Mouse (Mus musculus): ENCODE measurements around the gene Acadl. TPM values are rescaled to one million over a fixed set of nuclear protein-coding genes. Genes with fewer than 3 reads are reported as not detected.

Gene Acadl
- polyA plus RNA-seq, 1 experiment from 2014 or later, result 90.3 TPM

- H3K27ac ChIP-seq, result no peak overlapping the region
- H3K4me2 ChIP-seq, result 0 out of 2 replicates have a peak overlapping the region, but pooled peaks have one; percentile 5
- WGBS, result 43% methylated on average over 16 of the region's 16 CpGs
- peaks cover 3% of the 10 kb centered on the region; the same call in 1 of the 2 replicates for H3K4me1 ChIP-seq
- no peak for ATAC-seq (ENCODE audit: insufficient number of reproducible peaks, low FRiP score, low TSS enrichment, low read depth)
- no peaks in the 10 kb centered on the region for H3K27me3 ChIP-seq
- peaks cover 24% of the 10 kb centered on the region for H3K36me3 ChIP-seq
- no peak overlapping the region for H3K9ac ChIP-seq
- 0 out of 2 replicates have a peak overlapping the region, but pooled peaks have one; percentile 10 for H3K4me3 ChIP-seq
- no peaks in the 10 kb centered on the region for H3K9me3 ChIP-seq
These were observed 24.7 kb downstream of the Acadl start for GRCm38 (mm10) chr1:66838184-66839042.

- no peak for ATAC-seq (ENCODE audit: insufficient number of reproducible peaks, low FRiP score, low TSS enrichment, low read depth)
- no peaks in the 10 kb centered on the region for H3K27me3 ChIP-seq
- H3K36me3 ChIP-seq, result peaks cover 16% of the 10 kb centered on the region
- no peak overlapping the region for H3K27ac ChIP-seq
- no peak overlapping the region for H3K4me2 ChIP-seq
- H3K9me3 ChIP-seq, result no peaks in the 10 kb centered on the region
- no peak overlapping the region for H3K4me3 ChIP-seq
- H3K4me1 ChIP-seq, result peaks cover 3% of the 10 kb centered on the region; the same call in 1 of the 2 replicates
- WGBS, result 57% methylated on average over 3 of the region's 3 CpGs
- no peak overlapping the region for H3K9ac ChIP-seq
These were observed 25.9 kb downstream of the Acadl start for GRCm38 (mm10) chr1:66837207-66837606.

GRCm38 (mm10) chr1:66832636-66833165, 30.4 kb downstream of the Acadl start:
- no peaks in the 10 kb centered on the region for H3K27me3 ChIP-seq
- no peak for ATAC-seq (ENCODE audit: insufficient number of reproducible peaks, low FRiP score, low TSS enrichment, low read depth)
- H3K36me3 ChIP-seq, result peaks cover 9% of the 10 kb centered on the region
- no peak overlapping the region for H3K9ac ChIP-seq
- H3K4me1 ChIP-seq, result no peaks in the 10 kb centered on the region
- H3K9me3 ChIP-seq, result no peaks in the 10 kb centered on the region
- no peak overlapping the region for H3K27ac ChIP-seq
- 83% methylated on average over 7 of the region's 7 CpGs for WGBS
- no peak overlapping the region for H3K4me3 ChIP-seq
- no peak overlapping the region for H3K4me2 ChIP-seq

GRCm38 (mm10) chr1:66831824-66832600, 31.1 kb downstream of the Acadl start:
- 66% methylated on average over 9 of the region's 9 CpGs for WGBS
- no peak overlapping the region for H3K27ac ChIP-seq
- H3K9me3 ChIP-seq, result no peaks in the 10 kb centered on the region

GRCm38 (mm10) chr1:66829400-66830080, 33.5 kb downstream of the Acadl start:
- peaks cover 3% of the 10 kb centered on the region for H3K36me3 ChIP-seq
- H3K4me1 ChIP-seq, result no peaks in the 10 kb centered on the region
- H3K27me3 ChIP-seq, result no peaks in the 10 kb centered on the region
- H3K4me3 ChIP-seq, result no peak overlapping the region
- H3K27ac ChIP-seq, result no peak overlapping the region
- 81% methylated on average over 9 of the region's 9 CpGs for WGBS
- no peaks in the 10 kb centered on the region for H3K9me3 ChIP-seq
- H3K9ac ChIP-seq, result no peak overlapping the region
- ATAC-seq (ENCODE audit: insufficient number of reproducible peaks, low FRiP score, low TSS enrichment, low read depth), result no peak
- H3K4me2 ChIP-seq, result no peak overlapping the region

More at GRCm38 (mm10) chr1:66831824-66832600, 31.1 kb downstream of the Acadl start:
- Histone ChIP-seq H3K4me3 (no peak overlapping the region), H3K9ac (no peak overlapping the region), H3K4me1 (no peaks in the 10 kb centered on the region), H3K4me2 (no peak overlapping the region), H3K27me3 (no peaks in the 10 kb centered on the region), H3K36me3 (peaks cover 9% of the 10 kb centered on the region)
- no peak for ATAC-seq (ENCODE audit: insufficient number of reproducible peaks, low FRiP score, low TSS enrichment, low read depth)

DNA sequence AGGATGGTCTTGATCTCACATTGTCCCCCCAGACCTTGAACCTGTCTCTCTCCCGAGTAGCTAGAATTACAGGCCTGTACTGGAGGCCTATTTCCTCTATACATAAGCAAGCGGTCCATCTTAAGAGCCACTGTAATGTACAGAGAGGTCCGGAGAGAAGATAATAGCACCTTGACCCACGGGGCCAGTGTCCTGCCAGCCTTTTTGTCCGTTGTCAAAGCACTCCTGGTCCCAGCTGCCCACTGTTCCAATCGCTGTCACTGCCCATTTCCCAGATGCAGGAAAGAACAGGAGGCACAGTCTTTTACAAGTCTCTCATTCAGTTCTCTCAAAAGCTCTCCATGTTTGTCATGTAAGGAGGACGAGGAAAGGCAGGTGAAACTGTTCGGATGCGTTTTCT, 41.1 kb downstream of the Acadl start:
- H3K9ac ChIP-seq, result no peak overlapping the region
- no peak for ATAC-seq (ENCODE audit: insufficient number of reproducible peaks, low FRiP score, low TSS enrichment, low read depth)
- no peak overlapping the region for H3K27ac ChIP-seq
- 83% methylated on average over 9 of the region's 9 CpGs for WGBS
- no peaks in the 10 kb centered on the region for H3K36me3 ChIP-seq
- H3K27me3 ChIP-seq, result no peaks in the 10 kb centered on the region; the same call in 1 of the 2 replicates
- no peak overlapping the region for H3K4me2 ChIP-seq
- H3K4me3 ChIP-seq, result no peak overlapping the region
- no peaks in the 10 kb centered on the region for H3K9me3 ChIP-seq
- no peaks in the 10 kb centered on the region for H3K4me1 ChIP-seq

DNA sequence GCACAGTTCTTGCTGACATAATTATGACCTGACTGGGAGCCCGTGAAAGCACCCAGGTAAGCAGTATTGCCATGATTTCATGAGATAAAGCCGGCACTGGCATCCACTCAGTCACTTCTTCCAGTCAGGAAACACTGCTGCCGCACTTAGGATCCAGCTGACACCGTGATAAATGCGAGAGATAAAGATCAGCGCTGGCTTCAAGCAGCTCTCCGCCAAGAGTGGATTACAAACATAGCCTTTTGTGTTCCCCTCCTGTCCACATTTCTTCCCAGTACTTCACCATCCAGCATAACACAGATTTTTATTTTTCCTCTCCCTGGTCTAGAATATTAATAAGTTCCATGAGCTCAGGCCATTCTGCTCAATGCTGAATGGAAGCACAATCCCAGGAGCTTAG, 42.8 kb downstream of the Acadl start:
- Histone ChIP-seq H3K27me3 (no peaks in the 10 kb centered on the region; the same call in 1 of the 2 replicates), H3K4me1 (no peaks in the 10 kb centered on the region), H3K4me2 (no peak overlapping the region), H3K27ac (no peak overlapping the region), H3K36me3 (no peaks in the 10 kb centered on the region), H3K9ac (no peak overlapping the region), H3K4me3 (no peak overlapping the region), H3K9me3 (no peaks in the 10 kb centered on the region)
- ATAC-seq (ENCODE audit: insufficient number of reproducible peaks, low FRiP score, low TSS enrichment, low read depth), result no peak
- 16% methylated on average over 7 of the region's 7 CpGs for WGBS

- Histone ChIP-seq H3K9me3 (no peaks in the 10 kb centered on the region), H3K4me2 (peak overlapping the region; percentile 82), H3K27me3 (no peaks in the 10 kb centered on the region; the same call in 1 of the 2 replicates), H3K4me3 (peak overlapping the region; percentile 81), H3K27ac (peak overlapping the region; percentile 80), H3K4me1 (0 out of 2 replicates have a peak, but pooled peaks cover 3% of the 10 kb centered on the region), H3K9ac (peak overlapping the region; percentile 76), H3K36me3 (no peaks in the 10 kb centered on the region)
- WGBS, result under 1% methylated on average over 20 of the region's 20 CpGs
- 0 out of 2 replicates have a peak, but pooled peaks have one; percentile 16 for ATAC-seq (ENCODE audit: insufficient number of reproducible peaks, low FRiP score, low TSS enrichment, low read depth)
These were observed 45.2 kb downstream of the Acadl start for GRCm38 (mm10) chr1:66817865-66818315.

- ATAC-seq (ENCODE audit: insufficient number of reproducible peaks, low FRiP score, low TSS enrichment, low read depth), result peak; percentile 88
- Histone ChIP-seq H3K36me3 (no peaks in the 10 kb centered on the region), H3K27ac (peak within 1 kb of the TSS; percentile 99), H3K9me3 (no peaks in the 10 kb centered on the region), H3K27me3 (no peaks in the 10 kb centered on the region; the same call in 1 of the 2 replicates), H3K4me3 (peak within 1 kb of the TSS; percentile 81), H3K4me1 (0 out of 2 replicates have a peak, but pooled peaks cover 3% of the 10 kb centered on the region), H3K4me2 (peak within 1 kb of the TSS; percentile 82), H3K9ac (peak within 1 kb of the TSS; percentile 84)
- whole genome bisulfite sequencing, result under 1% methylated on average over 54 of the region's 56 CpGs
These were observed 45.6 kb downstream of the Acadl start, which contains the start of gene Kansl1l for GRCm38 (mm10) chr1:66817453-66817839. Gene Kansl1l, minus strand, starts transcription at chr1:66817562.

GRCm38 (mm10) chr1:66816837-66817452, 46.1 kb downstream of the Acadl start:
- peak; percentile 89 for ATAC-seq (ENCODE audit: insufficient number of reproducible peaks, low FRiP score, low TSS enrichment, low read depth)
- no peaks in the 10 kb centered on the region for H3K36me3 ChIP-seq
- H3K4me1 ChIP-seq, result 0 out of 2 replicates have a peak, but pooled peaks cover 3% of the 10 kb centered on the region
- H3K9me3 ChIP-seq, result no peaks in the 10 kb centered on the region
- 0% methylated on average over 56 of the region's 63 CpGs for WGBS
- peak overlapping the region; percentile 99 for H3K27ac ChIP-seq
- no peaks in the 10 kb centered on the region; the same call in 1 of the 2 replicates for H3K27me3 ChIP-seq
- peak overlapping the region; percentile 81 for H3K4me3 ChIP-seq
- peak overlapping the region; percentile 82 for H3K4me2 ChIP-seq
- H3K9ac ChIP-seq, result peak overlapping the region; percentile 84
